Mouse (Mus musculus): ENCODE measurements around the gene Gm19345. TPM values are rescaled to one million over a fixed set of nuclear protein-coding genes. Genes with fewer than 3 reads are reported as not detected.

Gm19345 gene
- total and polyA plus RNA-seq, 2 experiments: 0.11 TPM; not detected in 1

DNA sequence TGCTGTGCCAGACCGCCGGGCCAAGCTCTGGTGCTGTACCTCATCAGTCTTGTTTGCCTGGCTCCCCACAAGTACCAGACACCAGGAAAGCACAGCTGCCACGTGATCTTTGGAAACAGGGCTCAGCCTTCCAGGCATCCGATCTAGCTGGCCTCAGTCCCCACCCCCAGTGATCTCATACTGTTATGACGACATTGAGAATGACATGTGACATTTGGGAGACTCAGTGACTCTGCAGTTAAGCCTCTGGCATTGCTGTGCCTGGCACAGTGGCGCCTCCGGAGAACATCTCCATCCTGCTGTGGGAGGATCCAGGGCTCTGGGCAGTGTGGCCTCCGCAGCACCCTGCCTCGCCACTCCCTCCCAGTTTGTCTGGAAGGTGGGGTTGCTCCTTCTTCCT lies 20.0 kb upstream of the Gm19345 start:
- WGBS: 32% methylated on average over 9 of the region's 9 CpGs
- Histone ChIP-seq H3K9ac (ENCODE audit: low read depth, low read length) (no peak overlapping the region; the same call in 1 of the 2 replicates), H3K27ac (replicated peaks; ENCODE audit: insufficient read depth, low read depth, low read length) (peak overlapping the region; percentile 79), H3K27me3 (ENCODE audit: control insufficient read depth, insufficient read depth, low read length) (no peaks in the 10 kb centered on the region), H3K79me2 (ENCODE audit: control insufficient read depth, insufficient read depth, low read length) (no peaks in the 10 kb centered on the region), H3K4me3 (ENCODE audit: insufficient read depth, low read depth, low read length) (no peak overlapping the region), H3K4me1 (ENCODE audit: control insufficient read depth, insufficient read depth, low read length) (peaks cover 21% of the 10 kb centered on the region), H3K36me3 (ENCODE audit: control insufficient read depth, insufficient read depth, low read length) (no peaks in the 10 kb centered on the region)
- TF ChIP-seq POLR2A (IDR thresholded peaks at IDR 0.05; ENCODE audit: extremely low read depth, insufficient read depth, low read length) (no peak), CTCF (IDR thresholded peaks at IDR 0.05; ENCODE audit: low read depth, low read length) (no peak)
- peak; percentile 86 for DNase-seq (ENCODE audit: extremely low read depth, low read depth, low spot score)

DNA sequence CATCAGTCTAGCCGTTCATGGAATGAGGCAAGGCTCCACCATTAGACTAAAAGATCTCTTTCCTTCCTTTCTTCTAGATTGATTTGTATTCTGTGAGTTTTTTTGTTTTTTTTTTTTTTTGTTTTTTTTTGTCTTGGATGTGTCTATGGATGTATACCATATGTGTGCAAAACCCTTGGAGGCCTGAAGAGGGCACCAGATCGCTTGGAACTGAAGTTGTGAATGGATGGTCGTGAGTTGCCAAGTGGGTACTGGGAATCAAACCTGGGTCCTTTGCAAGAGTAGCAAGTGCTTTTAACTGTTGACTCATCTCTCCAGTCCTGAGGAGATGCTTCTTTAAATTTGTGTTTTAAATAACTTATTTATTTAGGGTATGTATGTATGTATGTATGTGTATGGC lies 17.7 kb upstream of the Gm19345 start:
- no peak overlapping the region for H3K4me3 ChIP-seq (ENCODE audit: insufficient read depth, low read depth, low read length)
- no peaks in the 10 kb centered on the region for H3K27me3 ChIP-seq (ENCODE audit: control insufficient read depth, insufficient read depth, low read length)
- no peak overlapping the region for H3K27ac ChIP-seq (replicated peaks; ENCODE audit: insufficient read depth, low read depth, low read length)
- H3K4me1 ChIP-seq (ENCODE audit: control insufficient read depth, insufficient read depth, low read length): peaks cover 21% of the 10 kb centered on the region
- no peak for DNase-seq (ENCODE audit: extremely low read depth, low read depth, low spot score)
- TF ChIP-seq CTCF (IDR thresholded peaks at IDR 0.05; ENCODE audit: low read depth, low read length) (no peak), POLR2A (IDR thresholded peaks at IDR 0.05; ENCODE audit: extremely low read depth, insufficient read depth, low read length) (no peak)
- no peak overlapping the region for H3K9ac ChIP-seq (ENCODE audit: low read depth, low read length)
- WGBS: 84% methylated on average over 3 of the region's 3 CpGs
- H3K36me3 ChIP-seq (ENCODE audit: control insufficient read depth, insufficient read depth, low read length): no peaks in the 10 kb centered on the region
- H3K79me2 ChIP-seq (ENCODE audit: control insufficient read depth, insufficient read depth, low read length): no peaks in the 10 kb centered on the region

DNA sequence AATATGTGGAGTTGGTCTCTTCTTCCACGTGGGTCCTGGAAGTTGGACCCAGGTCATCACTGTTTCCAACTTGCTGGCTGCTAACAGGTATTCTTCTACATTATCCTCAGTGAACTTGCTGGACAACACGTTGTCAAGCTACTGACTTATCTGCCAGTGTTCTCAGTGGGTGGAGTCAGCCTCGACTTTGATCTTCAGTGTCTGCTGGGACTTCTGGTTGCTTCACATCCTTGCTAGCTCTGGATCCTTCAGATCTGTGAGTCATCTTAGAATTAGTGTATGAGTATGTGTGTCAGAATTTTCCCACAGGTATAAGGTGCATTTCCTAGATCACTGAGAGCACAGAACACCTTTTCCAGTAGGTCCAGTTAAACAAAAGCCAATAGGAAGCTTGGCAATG lies 15.0 kb upstream of the Gm19345 start:
- Histone ChIP-seq H3K36me3 (ENCODE audit: control insufficient read depth, insufficient read depth, low read length) (no peaks in the 10 kb centered on the region), H3K79me2 (ENCODE audit: control insufficient read depth, insufficient read depth, low read length) (no peaks in the 10 kb centered on the region), H3K9ac (ENCODE audit: low read depth, low read length) (no peak overlapping the region), H3K27me3 (ENCODE audit: control insufficient read depth, insufficient read depth, low read length) (no peaks in the 10 kb centered on the region), H3K4me3 (ENCODE audit: insufficient read depth, low read depth, low read length) (no peak overlapping the region), H3K4me1 (ENCODE audit: control insufficient read depth, insufficient read depth, low read length) (peaks cover 15% of the 10 kb centered on the region), H3K27ac (replicated peaks; ENCODE audit: insufficient read depth, low read depth, low read length) (peak overlapping the region; percentile 37; the same call in 1 of the 2 replicates)
- peak; percentile 84 for DNase-seq (ENCODE audit: extremely low read depth, low read depth, low spot score)
- 11% methylated on average over 3 of the region's 3 CpGs for WGBS
- no peak for TF ChIP-seq CTCF (IDR thresholded peaks at IDR 0.05; ENCODE audit: low read depth, low read length)
- TF ChIP-seq POLR2A (IDR thresholded peaks at IDR 0.05; ENCODE audit: extremely low read depth, insufficient read depth, low read length): no peak

DNA sequence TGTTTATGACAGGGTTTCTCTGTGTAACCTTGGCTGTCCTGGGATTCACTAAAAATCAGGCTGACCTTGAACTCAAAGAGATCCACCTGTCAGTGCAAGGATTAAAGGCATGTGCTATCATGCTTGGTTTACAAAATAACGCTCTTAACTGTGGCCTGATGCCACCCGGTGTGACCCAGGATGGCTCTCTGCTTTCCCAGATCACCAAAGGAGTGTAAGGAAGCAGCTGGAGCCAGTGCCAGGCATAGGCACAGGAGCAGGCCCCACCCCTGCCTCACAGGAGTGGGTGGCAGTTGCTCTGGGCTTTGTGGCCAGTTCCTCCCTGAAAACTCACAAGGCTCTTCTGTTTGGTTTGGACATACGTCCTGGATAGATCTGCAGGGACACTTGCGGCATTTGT lies 11.4 kb upstream of the Gm19345 start:
- 29% methylated on average over 4 of the region's 4 CpGs for WGBS
- Histone ChIP-seq H3K36me3 (ENCODE audit: control insufficient read depth, insufficient read depth, low read length) (no peaks in the 10 kb centered on the region), H3K79me2 (ENCODE audit: control insufficient read depth, insufficient read depth, low read length) (no peaks in the 10 kb centered on the region), H3K4me1 (ENCODE audit: control insufficient read depth, insufficient read depth, low read length) (peaks cover 16% of the 10 kb centered on the region), H3K27ac (replicated peaks; ENCODE audit: insufficient read depth, low read depth, low read length) (peak overlapping the region; percentile 96), H3K4me3 (ENCODE audit: insufficient read depth, low read depth, low read length) (peak overlapping the region; percentile 19; the same call in 1 of the 2 replicates), H3K9ac (ENCODE audit: low read depth, low read length) (peak overlapping the region; percentile 71), H3K27me3 (ENCODE audit: control insufficient read depth, insufficient read depth, low read length) (no peaks in the 10 kb centered on the region)
- DNase-seq (ENCODE audit: extremely low read depth, low read depth, low spot score): peak; percentile 80
- TF ChIP-seq CTCF (IDR thresholded peaks at IDR 0.05; ENCODE audit: low read depth, low read length) (no peak), POLR2A (IDR thresholded peaks at IDR 0.05; ENCODE audit: extremely low read depth, insufficient read depth, low read length) (no peak)

DNA sequence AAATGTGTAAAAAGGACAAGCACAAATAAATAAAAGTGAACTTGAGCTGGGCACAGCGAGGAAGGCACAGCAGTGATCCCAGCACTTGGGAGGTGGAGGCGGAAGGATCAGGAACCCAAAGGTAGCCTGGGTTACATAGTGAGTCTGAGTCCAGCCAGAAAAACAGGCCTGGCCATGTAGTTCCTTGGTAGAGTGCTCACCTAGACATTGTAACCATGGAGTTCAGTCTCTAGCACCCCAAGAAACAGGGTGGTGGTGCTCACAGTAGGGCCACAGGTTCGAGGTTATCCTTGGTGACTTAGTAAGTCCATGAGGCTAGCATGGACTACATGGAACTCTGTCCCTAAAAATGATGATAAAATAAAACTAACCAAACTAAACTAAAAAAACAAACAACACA lies 10.9 kb upstream of the Gm19345 start:
- H3K27me3 ChIP-seq (ENCODE audit: control insufficient read depth, insufficient read depth, low read length): no peaks in the 10 kb centered on the region
- WGBS: 50% methylated on average over 3 of the region's 3 CpGs
- DNase-seq (ENCODE audit: extremely low read depth, low read depth, low spot score): peak; percentile 53
- H3K4me3 ChIP-seq (ENCODE audit: insufficient read depth, low read depth, low read length): no peak overlapping the region
- peaks cover 16% of the 10 kb centered on the region for H3K4me1 ChIP-seq (ENCODE audit: control insufficient read depth, insufficient read depth, low read length)
- no peaks in the 10 kb centered on the region for H3K36me3 ChIP-seq (ENCODE audit: control insufficient read depth, insufficient read depth, low read length)
- peak overlapping the region; percentile 96 for H3K27ac ChIP-seq (replicated peaks; ENCODE audit: insufficient read depth, low read depth, low read length)
- no peak for TF ChIP-seq POLR2A (IDR thresholded peaks at IDR 0.05; ENCODE audit: extremely low read depth, insufficient read depth, low read length)
- no peak for TF ChIP-seq CTCF (IDR thresholded peaks at IDR 0.05; ENCODE audit: low read depth, low read length)
- no peaks in the 10 kb centered on the region for H3K79me2 ChIP-seq (ENCODE audit: control insufficient read depth, insufficient read depth, low read length)
- peak overlapping the region; percentile 71 for H3K9ac ChIP-seq (ENCODE audit: low read depth, low read length)

DNA sequence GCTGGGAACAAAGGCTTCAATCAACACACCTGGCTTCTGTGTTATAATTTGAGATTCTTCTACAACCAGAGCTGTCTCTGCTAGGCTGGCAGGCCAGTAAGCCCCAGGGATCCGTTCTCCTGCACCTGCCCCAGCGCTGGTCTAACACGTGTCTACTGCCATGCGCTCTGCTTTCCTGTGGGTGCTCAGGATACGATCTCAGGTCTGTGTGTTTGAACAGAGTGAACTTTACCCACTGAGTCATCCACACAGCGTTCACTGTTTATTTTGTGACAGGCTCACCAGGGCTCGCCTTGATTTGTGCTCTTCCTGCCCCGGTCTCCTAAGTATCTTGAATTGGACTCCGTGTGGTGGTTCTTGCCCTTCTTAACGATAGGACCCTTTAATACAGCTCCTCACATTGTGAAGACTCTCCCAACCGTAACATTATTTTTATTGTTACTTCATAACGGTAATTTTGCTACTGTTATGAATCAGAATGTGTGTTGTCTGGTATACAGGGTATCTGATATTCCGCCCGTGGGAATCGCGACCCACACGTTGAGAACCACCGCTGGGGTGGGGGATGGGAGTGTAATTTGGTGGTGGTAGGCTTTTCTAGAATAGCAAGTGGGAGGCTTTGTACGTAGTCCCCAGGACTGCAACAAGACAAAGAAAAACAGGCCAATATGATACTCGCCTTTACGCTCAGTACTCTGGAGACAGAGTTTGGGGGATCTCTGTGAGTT lies 10.0 kb upstream of the Gm19345 start:
- Histone ChIP-seq H3K36me3 (ENCODE audit: control insufficient read depth, insufficient read depth, low read length) (no peaks in the 10 kb centered on the region), H3K9ac (ENCODE audit: low read depth, low read length) (peak overlapping the region; percentile 70), H3K27me3 (ENCODE audit: control insufficient read depth, insufficient read depth, low read length) (no peaks in the 10 kb centered on the region), H3K79me2 (ENCODE audit: control insufficient read depth, insufficient read depth, low read length) (no peaks in the 10 kb centered on the region), H3K4me3 (ENCODE audit: insufficient read depth, low read depth, low read length) (peak overlapping the region; percentile 12), H3K27ac (replicated peaks; ENCODE audit: insufficient read depth, low read depth, low read length) (peak overlapping the region; percentile 96), H3K4me1 (ENCODE audit: control insufficient read depth, insufficient read depth, low read length) (peaks cover 16% of the 10 kb centered on the region)
- DNase-seq (ENCODE audit: extremely low read depth, low read depth, low spot score): peak; percentile 99
- TF ChIP-seq CTCF (IDR thresholded peaks at IDR 0.05; ENCODE audit: low read depth, low read length) (no peak), POLR2A (IDR thresholded peaks at IDR 0.05; ENCODE audit: extremely low read depth, insufficient read depth, low read length) (0 out of 2 replicates have a peak, but pooled peaks have one; percentile 29)
- WGBS: 25% methylated on average over 21 of the region's 21 CpGs

Data from liver, adult 2 months (tissue).